Comparison of ENCODE assay signal across 8 mouse cellular contexts in genomic region chr19:5690343-5690735, GRCm38 (mm10). TPM values are rescaled to one million over a fixed set of nuclear protein-coding genes. Genes with fewer than 3 reads are reported as not detected.
DNase-seq lines count a peak whose midpoint lies in the region; ATAC-seq and TF ChIP-seq lines count a peak whose summit lies in the region.

No protein-coding gene starts in this region.

- H3K27ac ChIP-seq in heart, adult 2 months, result peak overlapping the region; percentile 97
- H3K27ac ChIP-seq in ES-E14 (ENCODE audit: insufficient read depth, low read depth, low read length, poor library complexity, severe bottlenecking), result no peak overlapping the region
- H3K27ac ChIP-seq in forebrain, embryonic 14.5 days (ENCODE audit: low read depth, low read length), result peak overlapping the region; percentile 61; the same call in 1 of the 2 replicates
- H3K27ac ChIP-seq in limb, embryonic 12.5 days, result peak overlapping the region; percentile 90
- H3K27ac ChIP-seq in neural tube, embryonic 15.5 days (replicated peaks), result peak overlapping the region; percentile 91

- H3K79me2 ChIP-seq in heart, adult 2 months (replicated peaks; ENCODE audit: control insufficient read depth, insufficient read depth, low read length), result peaks cover 11% of the 10 kb centered on the region

- TF ChIP-seq EP300 in heart, adult 2 months (IDR thresholded peaks at IDR 0.05; ENCODE audit: insufficient read depth, low read depth, low read length), result no peak

- ATAC-seq in forebrain, embryonic 14.5 days, result no peak
- ATAC-seq in limb, embryonic 12.5 days (ENCODE audit: insufficient number of reproducible peaks, insufficient read depth, low FRiP score, low TSS enrichment, low read depth), result no peak
- no peak for ATAC-seq in neural tube, embryonic 15.5 days (ENCODE audit: low FRiP score)

- peak in 1 of 2 experiments; percentile 47 for DNase-seq in heart, adult 2 months
- no peak for DNase-seq in heart, postnatal 25 days (ENCODE audit: low spot score)
- no peak for DNase-seq in ES-E14 (ENCODE audit: low read depth, low spot score)
- DNase-seq in forebrain, embryonic 14.5 days (ENCODE audit: low spot score), result no peak
- DNase-seq in urinary bladder, postnatal 10 days (ENCODE audit: low spot score), result no peak
- DNase-seq in gastrocnemius, postnatal 25 days, result no peak

- no peaks in the 10 kb centered on the region; the same call in 1 of the 2 replicates for H3K36me3 ChIP-seq in heart, adult 2 months (ENCODE audit: control insufficient read depth, insufficient read depth, low read length)
- peaks cover 15% of the 10 kb centered on the region for H3K36me3 ChIP-seq in ES-E14 (ENCODE audit: control insufficient read depth, insufficient read depth, low read length, poor library complexity, severe bottlenecking)
- H3K36me3 ChIP-seq in forebrain, embryonic 14.5 days (ENCODE audit: control insufficient read depth, insufficient read depth, low read length), result peaks cover 55% of the 10 kb centered on the region
- peaks cover 66% of the 10 kb centered on the region for H3K36me3 ChIP-seq in limb, embryonic 12.5 days
- peaks cover 31% of the 10 kb centered on the region for H3K36me3 ChIP-seq in neural tube, embryonic 15.5 days

- peaks cover 17% of the 10 kb centered on the region for H3K4me1 ChIP-seq in heart, adult 2 months (ENCODE audit: control insufficient read depth, insufficient read depth, low read length)
- H3K4me1 ChIP-seq in ES-E14 (ENCODE audit: control insufficient read depth in 2 of 2, insufficient read depth in 2 of 2, low read length in 2 of 2, poor library complexity in 1 of 2), result peaks cover 4 to 16% of the 10 kb centered on the region in 2 experiments; a peak in 2 of 4 replicates
- H3K4me1 ChIP-seq in forebrain, embryonic 14.5 days (ENCODE audit: control insufficient read depth, insufficient read depth, low read length), result peaks cover 21% of the 10 kb centered on the region
- peaks cover 46% of the 10 kb centered on the region for H3K4me1 ChIP-seq in limb, embryonic 12.5 days (replicated peaks)
- peaks cover 64% of the 10 kb centered on the region for H3K4me1 ChIP-seq in neural tube, embryonic 15.5 days

- H3K27me3 ChIP-seq in heart, adult 2 months (ENCODE audit: control insufficient read depth, insufficient read depth, low read length), result no peaks in the 10 kb centered on the region
- H3K27me3 ChIP-seq in forebrain, embryonic 14.5 days (replicated peaks; ENCODE audit: control insufficient read depth, insufficient read depth, low read length), result no peaks in the 10 kb centered on the region
- 0 out of 2 replicates have a peak, but pooled peaks cover 3% of the 10 kb centered on the region for H3K27me3 ChIP-seq in limb, embryonic 12.5 days
- no peaks in the 10 kb centered on the region for H3K27me3 ChIP-seq in neural tube, embryonic 15.5 days (replicated peaks)

- TF ChIP-seq POLR2A in heart, adult 2 months (IDR thresholded peaks at IDR 0.05; ENCODE audit: insufficient read depth, low read depth, low read length), result no peak

- TF ChIP-seq CTCF in heart, adult 2 months (IDR thresholded peaks at IDR 0.05), result no peak

- H3K4me3 ChIP-seq in heart, adult 2 months, result peak overlapping the region; percentile 94
- peak overlapping the region; percentile 81 to 90 for H3K4me3 ChIP-seq in ES-E14 (ENCODE audit: insufficient read depth in 1 of 2, low read depth in 1 of 2, low read length in 2 of 2, poor library complexity in 1 of 2, severe bottlenecking in 1 of 2)
- peak overlapping the region; percentile 89 for H3K4me3 ChIP-seq in forebrain, embryonic 14.5 days (ENCODE audit: low read depth, low read length)
- peak overlapping the region; percentile 93 for H3K4me3 ChIP-seq in limb, embryonic 12.5 days (replicated peaks)
- peak overlapping the region; percentile 86 for H3K4me3 ChIP-seq in neural tube, embryonic 15.5 days (replicated peaks)

- in situ Hi-C loops in ES-E14 (cut with MboI; ENCODE audit: low sequenced_read_pairs in 2 of 2, unreplicated experiment in 2 of 2), result no loop called here

- 17% methylated on average over 15 of the region's 15 CpGs for WGBS in heart, adult 2 months
- WGBS in forebrain, embryonic 14.5 days, result 77% methylated on average over 15 of the region's 15 CpGs
- WGBS in limb, embryonic 12.5 days, result 73% methylated on average over 15 of the region's 15 CpGs
- 80% methylated on average over 15 of the region's 15 CpGs for WGBS in neural tube, embryonic 15.5 days

- peak overlapping the region; percentile 78 for H3K9ac ChIP-seq in heart, adult 2 months (ENCODE audit: low read depth, low read length)
- H3K9ac ChIP-seq in ES-E14 (ENCODE audit: insufficient read depth, low read depth, low read length, poor library complexity, severe bottlenecking), result peak overlapping the region; percentile 67
- peak overlapping the region; percentile 84 for H3K9ac ChIP-seq in forebrain, embryonic 14.5 days (ENCODE audit: low read length)
- peak overlapping the region; percentile 94 for H3K9ac ChIP-seq in limb, embryonic 12.5 days (replicated peaks)
- H3K9ac ChIP-seq in neural tube, embryonic 15.5 days (replicated peaks), result peak overlapping the region; percentile 77

- H3K9me3 ChIP-seq in ES-E14 (ENCODE audit: control insufficient read depth, insufficient read depth, low read depth, low read length), result no peaks in the 10 kb centered on the region
- no peaks in the 10 kb centered on the region for H3K9me3 ChIP-seq in forebrain, embryonic 14.5 days (replicated peaks; ENCODE audit: control insufficient read depth, low read length)
- no peaks in the 10 kb centered on the region for H3K9me3 ChIP-seq in limb, embryonic 12.5 days
- H3K9me3 ChIP-seq in neural tube, embryonic 15.5 days (replicated peaks), result no peaks in the 10 kb centered on the region

- intact Hi-C loops in heart, adult 2 months (cut with DNase I), result loop anchor here (2.0 kb wide), 1 partner anchor 54 kb away; the partner anchor contains the start of gene Rela
- intact Hi-C loops in heart, postnatal 25 days (cut with DNase I), result no loop called here

- H3K4me2 ChIP-seq in forebrain, embryonic 14.5 days (ENCODE audit: low read length), result peak overlapping the region; percentile 100
- peak overlapping the region; percentile 95 for H3K4me2 ChIP-seq in limb, embryonic 12.5 days
- H3K4me2 ChIP-seq in neural tube, embryonic 15.5 days, result peak overlapping the region; percentile 95

TF ChIP-seq in ES-E14, 5 proteins besides CTCF, POLR2A, EP300 and RAD21:
- no peak for TF ChIP-seq HCFC1 (IDR thresholded peaks at IDR 0.05; ENCODE audit: borderline replicate concordance, insufficient read depth, low read length)
- no peak for TF ChIP-seq MAFK (IDR thresholded peaks at IDR 0.05; ENCODE audit: insufficient read depth, low read depth, low read length)
- no peak for TF ChIP-seq ZC3H11A (IDR thresholded peaks at IDR 0.05; ENCODE audit: borderline replicate concordance, low read depth, low read length)
- no peak for TF ChIP-seq CHD2 (IDR thresholded peaks at IDR 0.05; ENCODE audit: low read depth, low read length)
- no peak for TF ChIP-seq ZNF384 (IDR thresholded peaks at IDR 0.05; ENCODE audit: low read depth, low read length)

RNA-seq across cellular contexts. Expression of gene Pcnx3, which starts 1.6 kb away (rescaled TPM):
- 10 to 100 TPM; 17.5 to 18.6 TPM for total RNA-seq in heart, adult 2 months (2021)
- polyA plus RNA-seq in heart, adult 2 months (2012; rRNA removed), result 33.6 and 40.1 TPM in 2 replicates
- 10 to 100 TPM; 17.8 to 18.0 TPM for total RNA-seq in heart, postnatal 25 days (2021)
- 63.9 and 98.9 TPM in 2 replicates for total RNA-seq in ES-E14 (2012; rRNA removed)
- polyA plus RNA-seq in forebrain, embryonic 14.5 days (2014; fragmentation: Nextera tagmentation; extraction: Ambion mirVana), result 20.9 and 24.6 TPM in 2 replicates
- polyA plus RNA-seq in limb, embryonic 12.5 days (2016; fragmentation: Nextera tagmentation; extraction: Ambion mirVana), result 35.9 and 38.3 TPM in 2 replicates
- polyA plus RNA-seq in neural tube, embryonic 15.5 days (2015; fragmentation: Nextera tagmentation; extraction: Ambion mirVana), result 21.0 and 23.4 TPM in 2 replicates
- 10 to 100 TPM; 13.5 to 13.8 TPM for total RNA-seq in gastrocnemius, postnatal 25 days (2021)

RNA-seq across cellular contexts. Expression of gene Map3k11, which starts 1.8 kb away (rescaled TPM):
- total RNA-seq in heart, adult 2 months (2021), result 10 to 100 TPM; 20.8 to 23.2 TPM
- 31.5 and 31.9 TPM in 2 replicates for polyA plus RNA-seq in heart, adult 2 months (2012; rRNA removed)
- 10 to 100 TPM; 24.0 to 30.4 TPM for total RNA-seq in heart, postnatal 25 days (2021)
- 15.0 and 19.3 TPM in 2 replicates for total RNA-seq in ES-E14 (2012; rRNA removed)
- 9.2 and 11.8 TPM in 2 replicates for polyA plus RNA-seq in forebrain, embryonic 14.5 days (2014; fragmentation: Nextera tagmentation; extraction: Ambion mirVana)
- polyA plus RNA-seq in limb, embryonic 12.5 days (2016; fragmentation: Nextera tagmentation; extraction: Ambion mirVana), result 19.4 and 19.6 TPM in 2 replicates
- polyA plus RNA-seq in neural tube, embryonic 15.5 days (2015; fragmentation: Nextera tagmentation; extraction: Ambion mirVana), result 12.7 and 18.3 TPM in 2 replicates
- total RNA-seq in gastrocnemius, postnatal 25 days (2021), result 10 to 100 TPM in 1 of 2 experiments, 1 to 10 TPM in 1; 8.3 to 10.9 TPM

RNA-seq across cellular contexts. Expression of gene Kcnk7, which starts 13.8 kb away (rescaled TPM):
- total RNA-seq in heart, adult 2 months (2021), result not detected
- not detected in 2 replicates for polyA plus RNA-seq in heart, adult 2 months (2012; rRNA removed)
- not detected for total RNA-seq in heart, postnatal 25 days (2021)
- total RNA-seq in ES-E14 (2012; rRNA removed), result 0.63 and 0.67 TPM in 2 replicates
- 0.17 TPM in 1 of 2 replicates, not detected in the other for polyA plus RNA-seq in forebrain, embryonic 14.5 days (2014; fragmentation: Nextera tagmentation; extraction: Ambion mirVana)
- 0.40 TPM in 1 of 2 replicates, not detected in the other for polyA plus RNA-seq in limb, embryonic 12.5 days (2016; fragmentation: Nextera tagmentation; extraction: Ambion mirVana)
- 0.35 and 0.45 TPM in 2 replicates for polyA plus RNA-seq in neural tube, embryonic 15.5 days (2015; fragmentation: Nextera tagmentation; extraction: Ambion mirVana)
- total RNA-seq in gastrocnemius, postnatal 25 days (2021), result not detected

RNA-seq across cellular contexts. Expression of gene Sipa1, which starts 26.8 kb away (rescaled TPM):
- 10 to 100 TPM; 19.9 to 23.5 TPM for total RNA-seq in heart, adult 2 months (2021)
- 37.7 and 39.9 TPM in 2 replicates for polyA plus RNA-seq in heart, adult 2 months (2012; rRNA removed)
- 10 to 100 TPM; 23.3 to 31.3 TPM for total RNA-seq in heart, postnatal 25 days (2021)
- 10.5 and 14.5 TPM in 2 replicates for total RNA-seq in ES-E14 (2012; rRNA removed)
- polyA plus RNA-seq in forebrain, embryonic 14.5 days (2014; fragmentation: Nextera tagmentation; extraction: Ambion mirVana), result 9.2 and 10.2 TPM in 2 replicates
- 26.5 and 27.6 TPM in 2 replicates for polyA plus RNA-seq in limb, embryonic 12.5 days (2016; fragmentation: Nextera tagmentation; extraction: Ambion mirVana)
- 19.1 and 21.7 TPM in 2 replicates for polyA plus RNA-seq in neural tube, embryonic 15.5 days (2015; fragmentation: Nextera tagmentation; extraction: Ambion mirVana)
- total RNA-seq in gastrocnemius, postnatal 25 days (2021), result 10 to 100 TPM in 1 of 2 experiments, 1 to 10 TPM in 1; 10.0 to 11.5 TPM

RNA-seq across cellular contexts. Expression of gene Ehbp1l1, which starts 35.8 kb away (rescaled TPM):
- total RNA-seq in heart, adult 2 months (2021), result 100 to 1,000 TPM; 128 to 137 TPM
- 100 and 121 TPM in 2 replicates for polyA plus RNA-seq in heart, adult 2 months (2012; rRNA removed)
- total RNA-seq in heart, postnatal 25 days (2021), result 100 to 1,000 TPM; 140 to 149 TPM
- 9.0 and 16.4 TPM in 2 replicates for total RNA-seq in ES-E14 (2012; rRNA removed)
- 7.0 and 10.1 TPM in 2 replicates for polyA plus RNA-seq in forebrain, embryonic 14.5 days (2014; fragmentation: Nextera tagmentation; extraction: Ambion mirVana)
- polyA plus RNA-seq in limb, embryonic 12.5 days (2016; fragmentation: Nextera tagmentation; extraction: Ambion mirVana), result 15.9 and 16.5 TPM in 2 replicates
- polyA plus RNA-seq in neural tube, embryonic 15.5 days (2015; fragmentation: Nextera tagmentation; extraction: Ambion mirVana), result 15.9 and 18.6 TPM in 2 replicates
- 100 to 1,000 TPM; 241 to 266 TPM for total RNA-seq in gastrocnemius, postnatal 25 days (2021)
